Mouse (Mus musculus) T-helper 1 cell (primary cell): ENCODE measurements around the gene Rpl13a.
"Not testable (repeated sequence)": the region's sequence is repeated elsewhere in the genome, so short reads cannot be mapped to it uniquely, and the experiment has no call there.

Experiments
- in situ Hi-C: fragments of 300-600 bp; cut with MboI, MseI; formaldehyde crosslinking; loops from one replicate; pipeline ENCODE4 v1.15.1; 2025; ENCODE audit warnings: high pct_unique_total_duplicates

Gene Rpl13a

GRCm38 (mm10) chr7:45157459-45157858 lies 28.9 kb upstream of the Rpl13a start:
- in situ Hi-C loops = no loop called here

DNA sequence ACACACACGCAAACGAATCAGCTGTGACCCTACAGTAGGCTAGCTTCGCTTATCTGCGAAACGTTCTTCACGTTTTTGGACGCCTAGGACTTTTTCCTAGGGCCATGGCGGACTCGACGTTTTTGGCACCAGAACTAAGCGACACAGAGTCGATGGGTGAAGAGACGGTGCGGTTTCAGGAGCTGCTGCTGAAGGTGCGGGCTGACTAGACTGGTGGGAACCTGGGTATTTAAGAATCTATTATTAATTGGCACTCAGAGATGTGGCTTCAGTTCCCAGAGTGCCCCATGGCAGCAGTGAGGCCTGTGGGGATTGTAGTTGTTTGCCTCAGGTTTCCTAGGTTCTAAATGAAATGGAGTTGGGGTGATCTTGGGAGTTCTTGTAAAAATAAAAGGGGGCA lies 27.6 kb upstream of the Rpl13a start:
- in situ Hi-C loops = no loop called here

- in situ Hi-C loops = no loop called here
Measured at GRCm38 (mm10) chr7:45155590-45155989, 27.0 kb upstream of the Rpl13a start.

- in situ Hi-C loops = no loop called here
Measured at GRCm38 (mm10) chr7:45154993-45155514, 26.5 kb upstream of the Rpl13a start.

- in situ Hi-C loops = no loop called here
Measured at GRCm38 (mm10) chr7:45154096-45154992, 25.8 kb upstream of the Rpl13a start, which contains the start of the genes Pih1d1 and Aldh16a1. Gene Pih1d1 (plus strand): TSS chr7:45154303. Gene Aldh16a1 (minus strand): TSS chr7:45154584.

GRCm38 (mm10) chr7:45153586-45153985 lies 25.0 kb upstream of the Rpl13a start:
- in situ Hi-C loops = no loop called here

DNA sequence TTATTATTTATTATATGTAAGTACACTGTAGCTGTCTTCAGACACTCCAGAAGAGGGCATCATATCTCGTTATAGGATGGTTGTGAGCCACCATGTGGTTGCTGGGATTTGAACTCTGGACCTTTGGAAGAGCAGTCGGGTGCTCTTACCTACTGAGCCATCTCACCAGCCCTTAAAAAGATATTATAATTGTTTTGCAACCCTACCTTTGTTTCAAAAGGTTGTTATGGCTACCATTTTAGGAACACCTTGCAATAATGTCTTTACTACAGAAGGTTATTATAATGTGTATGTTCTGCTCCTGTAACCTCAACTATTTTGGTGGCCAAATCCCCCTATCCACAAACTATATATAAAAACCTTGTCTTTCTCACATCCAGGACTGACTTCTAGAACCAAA lies 24.5 kb upstream of the Rpl13a start:
- in situ Hi-C loops = not testable (repeated sequence)

GRCm38 (mm10) chr7:45151303-45151702 lies 22.7 kb upstream of the Rpl13a start:
- in situ Hi-C loops = no loop called here

GRCm38 (mm10) chr7:45150321-45150720 lies 21.8 kb upstream of the Rpl13a start:
- in situ Hi-C loops = no loop called here

DNA sequence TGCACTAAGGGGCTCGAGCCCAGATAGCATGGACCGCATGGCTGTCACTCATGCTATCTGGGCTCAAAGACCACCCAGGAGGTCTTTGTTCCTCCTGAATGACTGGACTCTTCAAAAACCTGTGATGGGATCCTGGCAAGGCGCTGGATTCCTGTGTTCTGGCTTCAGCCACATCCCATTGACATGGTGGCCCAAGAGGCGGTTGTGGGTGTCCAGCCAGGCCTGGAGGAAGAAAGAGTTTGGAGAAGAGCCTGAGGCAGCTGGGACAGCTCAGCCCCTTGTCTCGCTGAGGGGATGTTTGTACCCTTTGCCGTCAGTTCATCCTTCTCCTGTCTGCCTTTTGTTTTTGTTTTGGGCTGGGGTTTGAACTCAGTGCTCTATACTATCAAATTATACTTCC lies 21.0 kb upstream of the Rpl13a start:
- in situ Hi-C loops = no loop called here

DNA sequence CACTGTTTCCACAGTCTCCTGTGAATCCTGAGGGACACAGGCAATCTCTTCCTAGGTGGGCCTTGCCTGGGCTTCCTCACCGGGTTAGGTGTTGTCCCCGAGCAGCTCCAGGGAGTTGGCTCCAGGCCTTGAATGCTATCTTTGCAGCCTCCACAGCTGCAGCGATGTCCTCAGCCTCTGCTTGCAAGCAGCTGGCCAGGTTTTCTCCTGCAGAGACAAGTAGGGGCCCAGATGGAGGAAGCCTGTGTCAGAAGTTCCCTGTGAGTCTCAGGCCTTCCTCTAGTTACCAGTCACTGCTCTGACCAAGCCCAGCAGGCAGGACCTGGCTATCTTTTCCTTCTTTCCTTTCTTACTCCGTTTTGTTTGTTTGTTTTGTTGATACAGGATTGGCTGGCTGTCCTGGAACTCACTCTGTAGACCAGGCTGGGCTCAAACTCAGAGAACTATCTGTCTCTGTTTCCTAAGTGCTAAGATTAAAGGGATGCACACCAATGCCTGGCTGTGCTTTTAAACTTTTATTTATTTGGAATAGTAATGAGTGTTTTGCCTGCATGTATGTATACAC lies 20.1 kb upstream of the Rpl13a start:
- in situ Hi-C loops = no loop called here

DNA sequence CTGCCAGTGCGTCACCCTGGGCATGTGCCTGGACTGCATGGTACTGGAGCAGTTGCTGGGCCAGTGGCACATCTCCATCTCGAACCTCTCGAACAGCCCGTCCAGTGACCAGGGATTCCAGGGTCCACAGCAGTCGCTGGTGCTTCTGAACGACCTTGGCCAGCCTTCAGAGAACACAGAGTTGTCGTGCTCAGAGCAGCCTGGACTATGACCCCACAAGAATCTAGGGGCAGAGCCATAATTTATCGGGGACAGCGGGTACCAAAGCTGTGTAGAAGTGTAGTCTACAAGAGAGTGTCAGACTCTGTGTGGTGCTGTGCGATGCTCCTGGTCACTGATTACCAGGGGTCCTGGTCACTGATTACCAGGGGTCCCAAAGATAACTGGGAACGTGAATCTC lies 19.3 kb upstream of the Rpl13a start:
- in situ Hi-C loops = no loop called here

- in situ Hi-C loops = no loop called here
Measured at GRCm38 (mm10) chr7:45147267-45147666, 18.7 kb upstream of the Rpl13a start.

GRCm38 (mm10) chr7:45145460-45145859 lies 16.9 kb upstream of the Rpl13a start:
- in situ Hi-C loops = no loop called here

GRCm38 (mm10) chr7:45144368-45145174 lies 16.0 kb upstream of the Rpl13a start:
- in situ Hi-C loops = no loop called here

DNA sequence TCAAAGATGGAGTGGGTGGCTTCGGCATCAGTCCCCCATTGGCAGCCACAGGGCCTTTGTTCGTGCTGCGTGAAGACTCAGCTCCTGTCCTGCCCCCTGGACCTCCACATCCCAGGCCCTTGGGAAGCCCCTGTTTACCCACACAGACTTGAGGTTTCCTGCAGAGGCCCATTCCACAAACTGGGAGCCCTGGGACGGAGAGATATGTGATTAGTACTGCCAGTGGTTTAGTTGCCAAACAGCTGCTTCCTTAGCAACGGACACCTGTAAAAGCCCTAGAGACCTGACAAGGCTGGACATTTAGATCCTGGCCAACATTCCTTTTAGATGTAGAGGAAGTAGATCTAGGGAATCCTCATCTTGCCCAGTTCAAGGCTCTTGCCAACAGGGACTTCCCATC lies 13.4 kb upstream of the Rpl13a start:
- in situ Hi-C loops = no loop called here

DNA sequence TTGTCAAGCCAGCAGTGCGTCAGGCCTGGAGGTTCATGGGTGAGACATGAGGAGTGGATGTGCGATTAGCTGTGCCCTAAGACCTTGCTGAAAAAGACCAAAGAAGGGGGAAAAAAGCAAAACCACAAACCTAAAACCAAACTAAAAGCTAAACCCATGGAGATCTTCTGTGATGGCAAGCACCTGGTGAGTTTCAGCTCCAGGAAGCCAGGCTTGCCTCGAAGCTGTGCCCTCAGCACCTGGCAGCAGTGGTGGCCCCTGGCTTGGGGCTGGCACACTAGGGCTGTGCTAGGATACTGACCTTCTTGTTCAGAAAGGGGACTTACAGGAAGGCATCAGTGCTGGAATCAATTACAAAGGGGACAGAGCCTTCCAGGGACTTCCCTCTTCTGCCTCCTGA lies 12.8 kb upstream of the Rpl13a start:
- in situ Hi-C loops = no loop called here

DNA sequence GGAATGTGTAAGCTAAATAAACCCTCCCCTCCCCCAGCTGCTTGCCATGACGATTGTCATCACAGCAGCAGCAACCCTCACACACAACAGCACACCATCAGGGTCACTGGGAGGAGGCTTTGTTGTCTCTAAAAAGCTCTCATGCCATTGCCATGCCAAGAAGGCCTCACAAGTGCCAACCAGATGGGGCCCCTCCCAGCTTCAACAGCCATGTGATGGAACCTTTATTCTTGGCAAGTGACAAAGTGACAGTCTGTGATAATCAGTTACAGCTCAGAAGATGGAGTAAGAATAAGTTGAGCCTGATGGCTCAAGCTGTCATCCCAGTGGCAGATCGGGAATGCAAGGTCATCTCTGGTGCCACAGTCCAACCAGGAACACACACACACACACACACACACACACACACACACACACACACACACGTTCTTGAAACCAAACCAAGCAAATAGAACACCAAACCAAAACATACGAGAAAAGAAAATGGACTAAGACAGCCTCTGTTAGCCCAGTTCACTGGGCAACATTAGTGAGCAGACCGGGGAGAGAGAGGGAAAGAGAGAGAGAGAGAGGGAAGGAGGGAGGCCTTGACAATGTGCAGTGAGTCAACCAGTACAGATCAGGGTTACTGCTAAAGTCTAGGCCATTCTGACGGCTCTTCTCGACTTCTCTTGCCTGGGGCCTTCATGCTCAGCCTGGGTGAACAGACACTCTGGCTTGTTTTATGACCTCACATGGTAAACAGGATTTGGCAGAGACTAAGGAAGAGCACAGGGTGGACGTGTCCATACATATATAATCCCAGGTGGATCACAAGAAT lies 11.6 kb upstream of the Rpl13a start:
- in situ Hi-C loops = no loop called here

GRCm38 (mm10) chr7:45138403-45138802 lies 9.8 kb upstream of the Rpl13a start:
- in situ Hi-C loops = no loop called here

- in situ Hi-C loops = no loop called here
Measured at GRCm38 (mm10) chr7:45137171-45138006, 8.8 kb upstream of the Rpl13a start.
